In the genomic region with DNA sequence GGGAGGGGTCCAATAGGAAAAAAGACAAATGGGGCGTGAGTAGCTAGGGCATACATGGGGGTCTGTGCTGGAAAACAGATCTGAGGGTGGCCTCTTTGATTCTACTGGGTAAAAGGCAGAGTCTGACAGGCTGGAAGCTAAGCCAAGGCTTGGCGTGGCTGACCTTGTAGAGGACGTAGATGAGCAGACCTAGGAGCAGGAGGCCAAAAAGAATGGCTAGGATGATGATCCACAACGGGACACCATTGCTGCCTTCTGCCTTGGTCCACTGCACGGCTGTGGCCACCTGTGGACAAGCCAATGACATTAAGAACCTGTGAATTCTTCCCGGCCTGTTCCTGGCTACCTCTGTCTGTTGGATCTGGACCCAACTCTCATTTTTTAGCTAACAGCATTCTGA, we compare ENCODE assay signal across 36 mouse cellular contexts. TPM values are rescaled to one million over a fixed set of nuclear protein-coding genes. Genes with fewer than 3 reads are reported as not detected.
"Had no signal": no experiment of that assay in that cellular context is flagged by ENCODE, and none has a peak within 500 bp of the region (broad histone marks: within the 10 kb centered on the region; RNA-seq: fewer than 3 reads in every experiment).

No protein-coding gene starts in this region.

- H3K27ac ChIP-seq: heart, embryonic 10.5 days; heart, embryonic 13.5 days; heart, embryonic 15.5 days; hindbrain, embryonic 10.5 days; hindbrain, embryonic 12.5 days; hindbrain, embryonic 13.5 days; hindbrain, embryonic 14.5 days; hindbrain, embryonic 15.5 days; hindbrain, postnatal 0 days; intestine, embryonic 15.5 days; kidney, embryonic 15.5 days; kidney, postnatal 0 days; layer of hippocampus, adult 2 months had no signal

- H3K4me1 ChIP-seq: intestine, embryonic 15.5 days had no signal

- H3K4me2 ChIP-seq: heart, embryonic 11.5 days; heart, embryonic 12.5 days; heart, embryonic 13.5 days; heart, embryonic 15.5 days; hindbrain, embryonic 12.5 days; hindbrain, embryonic 13.5 days; hindbrain, embryonic 14.5 days; hindbrain, embryonic 15.5 days; intestine, embryonic 15.5 days; kidney, embryonic 15.5 days had no signal

- H3K9me3 ChIP-seq: heart, embryonic 10.5 days; heart, embryonic 12.5 days; heart, embryonic 13.5 days; heart, embryonic 15.5 days; hindbrain, embryonic 10.5 days; hindbrain, embryonic 12.5 days; hindbrain, embryonic 13.5 days; hindbrain, embryonic 15.5 days; intestine, embryonic 15.5 days; kidney, embryonic 15.5 days had no signal

- H3K36me3 ChIP-seq: hindbrain, embryonic 13.5 days; hindbrain, embryonic 15.5 days had no signal

- H3K27me3 ChIP-seq: hindbrain, embryonic 15.5 days had no signal

- H3K9ac ChIP-seq: heart, embryonic 12.5 days; heart, embryonic 13.5 days; heart, embryonic 15.5 days; hindbrain, embryonic 12.5 days; hindbrain, embryonic 13.5 days; hindbrain, embryonic 14.5 days; hindbrain, embryonic 15.5 days; intestine, embryonic 15.5 days; kidney, embryonic 15.5 days had no signal

- ATAC-seq: hindbrain, embryonic 16.5 days; hindbrain, postnatal 0 days; inflammation-experienced regulatory T-cells, adult 6 months; intestine, embryonic 15.5 days; intestine, embryonic 16.5 days; intestine, postnatal 0 days had no signal

- H3K4me3 ChIP-seq: heart, embryonic 10.5 days; heart, embryonic 12.5 days; heart, embryonic 13.5 days; heart, embryonic 15.5 days; hindbrain, embryonic 10.5 days; hindbrain, embryonic 12.5 days; hindbrain, embryonic 13.5 days; hindbrain, embryonic 15.5 days; intestine, embryonic 15.5 days; kidney, embryonic 15.5 days; layer of hippocampus, adult 2 months had no signal

- DNase-seq: heart, postnatal 14 days; heart, postnatal 36 days; heart, postnatal 4 days; kidney, adult 11 months; kidney, adult 18-20 months; kidney, adult 2 months; kidney, adult 8-10 months; kidney, adult 9 months; kidney, postnatal 10 days; kidney, postnatal 14 days; kidney, postnatal 25 days; kidney, postnatal 36 days; kidney, postnatal 4 days; layer of hippocampus, adult 9-11 months; layer of hippocampus, postnatal 36 days had no signal

RNA-seq across cellular contexts. Expression of gene Zfp385a, which starts 5.9 kb away (rescaled TPM):
- polyA plus RNA-seq: inflammation-experienced regulatory T-cells, adult 6 months had no signal

RNA-seq across cellular contexts. Expression of gene Gpr84, which starts 35.4 kb away (rescaled TPM):
- total RNA-seq: heart, postnatal 14 days; heart, postnatal 25 days; heart, postnatal 36 days; heart, postnatal 4 days had no signal
- polyA plus RNA-seq: heart, embryonic 16.5 days; inflammation-experienced regulatory T-cells, adult 6 months; intestine, postnatal 0 days had no signal
